Mouse (Mus musculus) urinary bladder, postnatal 36 days (tissue): ENCODE data around the gene Paqr3.

Source experiments
- DNase-seq, 2 experiments: peaks; one replicate each; pipeline ENCODE4 v3.0.0; 2022; ENCODE audit warnings: low spot score in 2 of 2, mixed read lengths in 1 of 2

The Paqr3 gene

DNA sequence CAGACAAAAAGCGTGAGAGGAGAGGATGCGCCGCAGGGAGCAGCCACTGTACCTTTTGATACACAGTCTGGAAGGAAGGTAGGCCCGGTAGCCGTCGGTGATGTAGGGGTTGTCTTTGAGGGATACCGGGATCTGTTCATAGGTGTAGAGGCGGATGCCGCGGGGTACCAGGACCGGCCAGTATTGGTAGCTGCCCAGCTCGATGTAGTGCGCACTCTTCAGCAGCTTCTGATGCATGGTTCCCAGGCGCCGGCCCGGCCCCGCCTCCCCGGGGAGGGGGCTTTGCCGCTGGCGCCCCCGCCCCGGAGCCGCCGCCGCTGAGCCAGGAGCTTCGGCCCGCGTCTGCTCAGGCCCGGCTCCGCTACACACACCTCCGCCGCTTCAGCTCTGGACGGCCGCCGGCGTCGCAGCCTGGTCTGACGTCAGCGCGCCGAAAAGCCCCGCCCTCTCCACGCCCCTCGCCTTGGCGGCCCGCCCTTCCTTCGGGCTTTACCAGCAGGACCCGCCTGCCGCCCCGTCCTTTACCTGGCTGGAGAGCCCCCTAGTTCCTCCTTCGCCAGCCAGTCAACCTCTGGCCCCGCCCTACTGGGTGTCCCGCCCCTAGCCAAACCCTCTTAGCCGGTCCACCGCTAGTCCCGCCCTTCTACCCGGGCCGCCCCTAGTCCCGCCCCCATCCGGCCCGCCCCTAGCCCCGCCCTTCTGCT, at the start of gene Paqr3:
Paqr3 (minus strand) TSS at position 390 of the 704 bp plus-strand sequence.
- DNase-seq: peak; percentile 98

DNA sequence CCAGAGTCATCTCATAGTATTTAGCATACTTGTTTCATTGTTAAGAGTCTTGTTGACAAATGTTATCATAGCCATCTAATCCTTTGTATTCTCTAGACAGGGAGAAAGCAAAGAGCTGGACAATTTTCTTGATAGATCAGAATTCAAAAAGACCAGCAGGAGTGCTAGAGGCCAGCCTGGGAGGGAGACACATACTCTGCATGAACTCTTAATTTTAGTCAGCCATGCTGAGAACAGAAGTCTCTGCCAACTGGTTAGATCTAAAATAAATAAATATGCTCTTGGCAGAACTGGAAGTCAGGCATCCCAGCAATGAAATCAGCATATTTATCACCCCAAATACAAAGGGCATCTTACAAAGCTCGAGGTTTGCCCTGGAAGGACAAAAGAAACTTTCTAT, 43.3 kb upstream of the Paqr3 start:
- DNase-seq: no peak

- no peak for DNase-seq
These were observed 23.9 kb upstream of the Paqr3 start for GRCm38 (mm10) chr5:97135331-97135730.

DNA sequence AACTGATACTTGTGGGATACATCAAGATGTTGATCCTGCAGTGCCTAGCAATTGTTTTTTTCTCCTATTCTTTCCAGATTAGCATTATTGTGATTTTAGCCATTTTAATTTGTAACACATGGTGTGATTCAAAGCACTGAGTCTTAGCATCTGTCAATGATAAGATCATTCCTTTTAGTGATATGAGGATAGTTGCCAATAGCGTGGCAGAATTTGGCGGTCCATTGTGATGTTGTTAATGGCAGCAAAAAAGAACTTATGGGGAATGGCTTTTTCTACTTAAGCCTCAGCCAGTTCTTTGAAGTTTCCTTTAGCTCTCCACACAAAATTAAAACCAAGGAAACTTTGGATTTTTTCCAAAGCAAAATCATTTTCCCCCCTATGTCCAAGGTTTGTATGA, 18.2 kb upstream of the Paqr3 start:
- DNase-seq: no peak

DNA sequence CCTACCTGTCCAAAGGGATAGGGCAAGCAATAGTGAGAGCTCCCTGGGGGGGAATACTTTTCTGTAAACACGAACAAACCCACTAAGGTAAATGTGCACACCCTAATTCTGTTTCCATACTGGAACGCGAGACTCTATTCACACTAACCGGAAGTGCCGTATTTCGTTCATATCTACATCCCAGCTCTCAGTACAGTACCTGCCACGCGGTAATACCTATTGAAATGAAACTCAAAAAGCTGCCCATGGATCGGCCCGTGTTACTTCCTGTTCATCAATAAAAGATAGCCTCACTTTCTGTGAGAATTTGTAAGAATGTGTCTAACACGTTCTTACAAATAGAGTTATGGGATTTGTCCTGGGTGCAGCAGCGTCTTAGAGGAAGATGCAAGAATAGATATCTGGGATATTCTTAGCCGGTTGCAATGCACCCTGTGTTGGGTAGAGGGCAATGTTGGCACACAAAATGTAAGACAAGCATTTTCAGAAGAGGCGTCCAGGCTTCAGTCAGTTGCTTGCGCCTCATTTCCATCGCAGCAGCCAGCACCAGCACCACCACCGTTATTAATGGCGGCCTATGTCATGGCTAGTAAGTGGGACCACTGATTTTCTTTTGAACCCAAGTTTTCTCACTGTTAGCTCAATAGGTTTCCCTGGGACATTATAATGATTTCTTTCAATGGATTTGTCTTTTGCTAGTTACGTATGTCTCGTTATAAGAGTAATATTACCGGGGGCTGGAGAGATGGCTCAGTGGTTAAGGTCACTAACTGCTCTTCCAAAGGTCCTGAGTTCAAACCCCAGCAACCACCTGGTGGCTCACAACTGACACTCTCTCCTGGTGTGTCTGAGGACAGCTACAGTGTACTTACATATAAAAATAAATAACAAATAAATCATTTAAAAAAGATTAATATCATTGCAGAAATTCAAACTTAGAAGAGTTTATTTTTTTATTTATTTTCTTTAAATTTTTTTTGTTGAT, 17.1 kb upstream of the Paqr3 start:
- DNase-seq: peak; percentile 32 to 35

DNA sequence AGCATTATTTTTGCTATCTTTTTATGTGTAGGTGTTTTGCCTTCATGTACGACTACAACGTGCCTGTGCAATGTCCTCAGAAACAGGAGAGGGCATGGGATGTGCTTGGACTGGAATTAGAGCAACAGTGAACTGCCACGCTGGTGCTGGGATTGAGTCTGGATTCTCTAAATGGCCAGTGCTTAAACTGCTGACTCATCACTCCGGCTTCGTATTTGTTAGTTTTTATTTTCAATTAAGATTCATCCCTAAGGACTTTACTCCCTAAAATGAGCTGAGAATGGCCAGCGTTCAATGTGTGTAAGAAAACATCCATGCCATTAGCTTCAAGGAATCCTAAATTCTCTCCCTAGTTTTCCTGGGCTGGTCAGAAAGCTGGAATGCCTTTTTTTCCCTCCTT, 15.9 kb upstream of the Paqr3 start:
- no peak for DNase-seq

GRCm38 (mm10) chr5:97126005-97126404, 14.6 kb upstream of the Paqr3 start:
- no peak for DNase-seq

- DNase-seq: no peak
These were observed 14.1 kb upstream of the Paqr3 start for GRCm38 (mm10) chr5:97125459-97125970.

DNA sequence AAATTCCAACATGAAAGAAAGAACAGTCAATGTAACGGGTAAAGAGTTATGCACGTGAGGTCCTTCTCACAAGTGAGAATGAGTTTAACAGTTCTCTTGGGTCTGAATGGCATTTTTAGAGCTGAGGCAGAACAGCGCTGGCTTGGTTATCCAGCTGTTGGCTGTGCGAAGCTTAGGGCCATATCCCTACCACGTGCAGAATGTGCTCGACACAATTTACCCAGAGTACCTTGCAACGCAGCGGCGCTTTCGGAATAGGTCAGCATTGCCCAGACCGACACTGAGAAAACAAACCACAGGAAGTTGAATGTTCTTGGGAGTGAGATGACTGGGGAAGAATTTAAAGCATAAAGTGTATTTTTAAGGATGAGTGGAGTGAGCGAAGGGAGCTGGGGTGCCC, 13.6 kb upstream of the Paqr3 start:
- DNase-seq: no peak

- DNase-seq: no peak
These were observed 699 bp downstream of the Paqr3 start for GRCm38 (mm10) chr5:97110697-97111096.

- DNase-seq: no peak
These were observed 1.3 kb downstream of the Paqr3 start for GRCm38 (mm10) chr5:97110133-97110532.

- DNase-seq: no peak
These were observed 3.1 kb downstream of the Paqr3 start for GRCm38 (mm10) chr5:97108333-97108732.

DNA sequence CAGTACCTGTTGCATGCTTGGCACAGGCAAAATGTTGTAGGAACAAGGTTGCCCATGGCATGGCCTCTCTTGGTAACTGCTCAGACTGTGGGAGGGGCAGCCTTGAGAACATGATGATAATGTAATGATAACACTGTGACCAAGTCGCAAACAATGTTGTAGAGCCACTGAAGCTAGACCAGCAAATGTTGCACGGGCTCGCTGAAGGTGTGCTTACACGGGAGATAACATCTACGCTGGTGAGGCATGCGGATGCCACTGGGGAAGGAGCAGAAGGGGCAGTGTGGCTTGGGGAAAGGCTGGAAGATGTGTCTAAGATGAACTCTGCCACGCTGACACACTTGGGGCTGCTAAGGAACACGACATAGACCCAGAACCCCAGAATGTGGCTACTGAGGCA, 11.4 kb downstream of the Paqr3 start:
- peak in 1 of 2 experiments; percentile 45 for DNase-seq

- no peak for DNase-seq
These were observed 13.8 kb downstream of the Paqr3 start for GRCm38 (mm10) chr5:97097631-97098041.

DNA sequence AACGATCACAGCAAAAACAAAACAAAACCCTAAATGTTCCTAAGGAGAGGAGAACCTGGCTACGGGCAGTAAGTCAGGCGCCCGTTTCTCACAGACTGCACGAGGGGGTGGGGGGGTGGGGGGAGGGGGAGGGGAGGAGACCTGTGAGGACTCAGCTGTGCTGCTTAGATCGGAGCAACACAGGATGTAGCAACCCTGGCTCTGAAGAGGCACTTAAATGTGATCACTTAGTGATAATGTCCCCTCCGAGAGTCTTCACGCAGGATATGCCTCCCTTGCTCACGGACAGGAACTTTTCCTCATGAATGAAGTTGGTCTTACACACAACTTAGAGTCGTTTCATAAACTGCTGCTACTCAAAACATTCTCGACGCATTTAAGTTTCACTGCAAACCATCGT, 16.1 kb downstream of the Paqr3 start:
- no peak for DNase-seq

GRCm38 (mm10) chr5:97092970-97093369, 18.4 kb downstream of the Paqr3 start:
- no peak for DNase-seq

GRCm38 (mm10) chr5:97090034-97090784, 21.2 kb downstream of the Paqr3 start:
- peak in 1 of 2 experiments; percentile 25 for DNase-seq

- no peak for DNase-seq
These were observed 22.0 kb downstream of the Paqr3 start for GRCm38 (mm10) chr5:97089426-97089825.

DNA sequence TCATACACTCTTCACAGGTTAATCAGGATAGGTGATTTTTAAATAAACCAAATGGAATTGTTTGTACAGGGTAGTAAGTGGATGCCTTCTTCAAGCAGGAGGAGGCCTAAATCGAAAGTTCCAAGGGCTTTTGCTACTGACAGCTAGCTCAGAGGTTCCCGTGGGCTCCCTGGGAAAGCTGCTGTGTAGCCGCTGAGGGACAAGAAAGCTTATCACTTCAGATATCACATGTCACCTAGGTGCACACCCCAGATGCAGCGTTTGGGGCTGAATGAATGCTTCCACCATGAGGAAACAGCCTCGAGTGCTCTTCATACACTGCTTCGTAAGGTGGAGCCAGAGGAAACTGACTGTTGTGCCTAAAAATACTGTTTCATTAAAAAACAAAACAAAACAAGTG, 23.2 kb downstream of the Paqr3 start:
- no peak for DNase-seq

GRCm38 (mm10) chr5:97087746-97088145, 23.6 kb downstream of the Paqr3 start:
- no peak for DNase-seq

GRCm38 (mm10) chr5:97087030-97087630, 24.3 kb downstream of the Paqr3 start:
- DNase-seq: peak in 1 of 2 experiments; percentile 33
